Mouse (Mus musculus): ENCODE data around the gene Tmem204. TPM values are rescaled to one million over a fixed set of nuclear protein-coding genes. Genes with fewer than 3 reads are reported as not detected.
"Not testable (repeated sequence)": the region's sequence is repeated elsewhere in the genome, so short reads cannot be mapped to it uniquely, and the experiment has no call there.

Tmem204 gene
- 15.2 and 18.4 TPM in 2 replicates for polyA plus RNA-seq (2015; fragmentation: Nextera tagmentation; extraction: Ambion mirVana)

- Histone ChIP-seq H3K9me3 (no peaks in the 10 kb centered on the region), H3K27ac (peak within 1 kb of the TSS; percentile 98), H3K36me3 (peaks cover 11% of the 10 kb centered on the region), H3K4me3 (no peak within 1 kb of the TSS), H3K4me1 (peaks cover 70% of the 10 kb centered on the region), H3K27me3 (no peaks in the 10 kb centered on the region), H3K4me2 (peak within 1 kb of the TSS; percentile 25), H3K9ac (peak within 1 kb of the TSS; percentile 8; the same call in 1 of the 2 replicates)
- peak; percentile 74 for ATAC-seq (ENCODE audit: insufficient number of reproducible peaks, insufficient read depth, low FRiP score, low TSS enrichment, low read depth)
- 15% methylated on average over 7 of the region's 7 CpGs for WGBS
Measured at GRCm38 (mm10) chr17:25083444-25083931, at the start of gene Tmem204. Gene Tmem204, minus strand, starts transcription at chr17:25083591.

DNA sequence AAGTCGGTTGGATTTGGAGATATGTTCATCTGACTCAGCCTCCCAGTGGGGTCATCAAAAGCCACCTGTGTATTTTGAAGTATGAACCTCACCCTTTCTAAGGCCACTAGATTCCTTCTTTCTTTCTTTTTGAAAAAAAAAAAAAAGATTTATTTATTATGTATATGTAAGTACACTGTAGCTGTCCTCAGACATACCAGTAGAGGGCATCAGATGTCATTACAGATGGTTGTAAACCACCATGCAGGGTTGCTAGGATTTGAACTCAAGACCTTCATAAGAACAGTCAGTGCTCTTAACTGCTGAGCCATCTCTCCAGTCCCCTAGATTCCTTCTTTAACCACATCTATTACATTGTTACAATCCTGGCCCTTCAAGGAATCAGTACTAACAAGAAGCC, 46.7 kb upstream of the Tmem204 start:
- H3K4me2 ChIP-seq = no peak overlapping the region
- H3K9ac ChIP-seq = no peak overlapping the region
- no peak overlapping the region for H3K4me3 ChIP-seq
- no peaks in the 10 kb centered on the region for H3K36me3 ChIP-seq
- peaks cover 9% of the 10 kb centered on the region for H3K4me1 ChIP-seq
- no peaks in the 10 kb centered on the region for H3K9me3 ChIP-seq
- ATAC-seq (ENCODE audit: insufficient number of reproducible peaks, insufficient read depth, low FRiP score, low TSS enrichment, low read depth) = no peak
- no peaks in the 10 kb centered on the region for H3K27me3 ChIP-seq
- H3K27ac ChIP-seq = no peak overlapping the region
- WGBS = 83% methylated on average over 1 of the region's 1 CpGs

DNA sequence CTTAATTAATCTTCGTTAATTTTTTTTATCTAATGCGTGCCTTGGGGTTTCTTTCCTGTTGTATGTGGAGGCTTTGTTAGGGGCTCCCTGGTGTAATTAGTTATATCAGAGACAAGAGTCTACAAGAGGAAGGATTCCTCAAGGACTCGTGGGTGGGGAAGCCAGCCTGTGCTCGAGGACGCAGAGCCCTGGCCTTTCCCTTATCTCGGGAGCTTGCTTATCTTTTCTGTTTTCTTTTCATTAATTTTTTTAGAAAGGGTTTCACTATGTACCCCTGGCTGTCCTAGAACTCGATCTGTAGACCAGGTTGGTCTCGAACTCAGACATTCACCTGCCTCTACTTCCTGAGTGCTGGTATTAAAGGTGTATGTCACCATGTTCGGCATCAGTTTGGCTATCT, 44.3 kb upstream of the Tmem204 start:
- H3K27me3 ChIP-seq = no peaks in the 10 kb centered on the region; the same call in 1 of the 2 replicates
- H3K9ac ChIP-seq = no peak overlapping the region
- 73% methylated on average over 9 of the region's 9 CpGs for WGBS
- H3K4me1 ChIP-seq = no peaks in the 10 kb centered on the region
- no peak overlapping the region for H3K27ac ChIP-seq
- no peaks in the 10 kb centered on the region for H3K9me3 ChIP-seq
- no peak overlapping the region for H3K4me3 ChIP-seq
- no peak for ATAC-seq (ENCODE audit: insufficient number of reproducible peaks, insufficient read depth, low FRiP score, low TSS enrichment, low read depth)
- H3K4me2 ChIP-seq = no peak overlapping the region
- no peaks in the 10 kb centered on the region for H3K36me3 ChIP-seq

DNA sequence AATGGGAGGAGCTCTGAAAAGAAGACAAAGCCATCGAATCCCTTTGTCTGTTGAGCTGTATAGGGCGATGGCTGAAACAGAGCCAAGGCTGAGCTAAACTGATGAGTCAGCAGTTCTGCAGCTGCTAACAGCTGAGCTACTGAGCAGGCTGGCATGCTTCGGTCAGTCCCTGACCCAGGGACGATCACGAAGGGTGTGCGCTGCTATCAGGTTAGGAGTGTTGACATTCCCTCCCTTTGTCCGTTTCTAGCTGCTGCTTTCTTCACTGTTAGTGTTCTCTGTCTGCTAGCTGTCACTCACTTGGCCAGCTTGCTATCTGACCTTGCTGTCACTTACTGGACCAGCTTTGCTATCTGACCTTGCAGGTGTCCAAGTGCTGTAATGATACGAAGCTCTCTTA, 43.7 kb upstream of the Tmem204 start:
- H3K4me2 ChIP-seq = no peak overlapping the region
- ATAC-seq (ENCODE audit: insufficient number of reproducible peaks, insufficient read depth, low FRiP score, low TSS enrichment, low read depth) = no peak
- no peak overlapping the region for H3K4me3 ChIP-seq
- H3K27ac ChIP-seq = no peak overlapping the region
- H3K27me3 ChIP-seq = no peaks in the 10 kb centered on the region; the same call in 1 of the 2 replicates
- H3K4me1 ChIP-seq = no peaks in the 10 kb centered on the region
- no peaks in the 10 kb centered on the region for H3K9me3 ChIP-seq
- no peaks in the 10 kb centered on the region for H3K36me3 ChIP-seq
- WGBS = 67% methylated on average over 8 of the region's 8 CpGs
- no peak overlapping the region for H3K9ac ChIP-seq

GRCm38 (mm10) chr17:25125442-25126060, 42.2 kb upstream of the Tmem204 start:
- not testable (repeated sequence) for H3K9me3 ChIP-seq; H3K27me3 ChIP-seq; H3K9ac ChIP-seq; H3K4me3 ChIP-seq; H3K4me1 ChIP-seq; ATAC-seq (ENCODE audit: insufficient number of reproducible peaks, insufficient read depth, low FRiP score, low TSS enrichment, low read depth); H3K4me2 ChIP-seq; H3K36me3 ChIP-seq; H3K27ac ChIP-seq
- WGBS = 67% methylated on average over 3 of the region's 3 CpGs

DNA sequence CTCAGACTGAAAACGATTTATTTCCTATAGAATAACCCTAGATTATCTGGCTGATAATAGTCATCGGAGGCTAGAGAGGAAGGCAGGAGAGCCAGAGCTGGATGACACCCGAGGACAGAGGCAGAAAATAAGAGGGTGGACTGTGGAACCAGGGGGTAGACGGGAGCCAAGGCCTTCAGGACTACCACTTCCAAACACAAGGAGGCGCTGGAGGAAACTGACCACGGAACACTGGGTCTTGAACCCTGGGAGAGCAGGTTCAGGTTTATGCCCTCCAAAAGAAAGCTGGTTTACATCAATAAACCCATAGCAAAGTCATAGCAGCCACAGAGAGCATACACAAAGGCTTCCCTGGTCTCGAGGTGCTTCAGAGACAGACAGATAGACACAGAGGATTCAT, 40.6 kb upstream of the Tmem204 start:
- no peaks in the 10 kb centered on the region for H3K36me3 ChIP-seq
- ATAC-seq (ENCODE audit: insufficient number of reproducible peaks, insufficient read depth, low FRiP score, low TSS enrichment, low read depth) = no peak
- WGBS = 31% methylated on average over 7 of the region's 7 CpGs

DNA sequence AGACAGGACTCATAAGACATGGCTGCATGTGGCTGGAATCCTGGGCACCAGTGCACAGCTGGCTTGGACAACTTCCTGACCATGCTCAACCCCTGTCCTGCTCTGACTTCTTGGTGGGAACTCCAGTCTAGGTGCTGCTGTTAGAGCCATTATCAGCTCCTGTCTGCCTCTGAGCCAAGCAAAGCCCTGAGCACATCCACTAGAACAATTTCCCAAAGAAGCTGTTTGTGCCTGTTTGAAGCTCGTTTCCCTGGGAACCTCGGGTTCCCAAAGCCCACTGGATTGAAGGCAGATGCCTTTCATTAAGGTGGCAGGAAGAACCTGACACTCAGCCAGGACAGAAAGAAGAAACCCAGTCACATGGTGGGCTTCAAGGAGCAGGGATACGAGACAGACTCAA, 37.0 kb upstream of the Tmem204 start, which contains the start of gene Ptx4:
Gene Ptx4 (plus strand): TSS at position 355 of the 400 bp plus-strand sequence.
- H3K4me3 ChIP-seq = no peak within 1 kb of the TSS
- no peaks in the 10 kb centered on the region for H3K36me3 ChIP-seq
- 16% methylated on average over 3 of the region's 3 CpGs for WGBS
- no peak within 1 kb of the TSS for H3K27ac ChIP-seq
- no peak for ATAC-seq (ENCODE audit: insufficient number of reproducible peaks, insufficient read depth, low FRiP score, low TSS enrichment, low read depth)
- no peak within 1 kb of the TSS for H3K4me2 ChIP-seq
- H3K27me3 ChIP-seq = no peaks in the 10 kb centered on the region; the same call in 1 of the 2 replicates
- H3K9me3 ChIP-seq = no peaks in the 10 kb centered on the region
- H3K9ac ChIP-seq = 0 out of 2 replicates have a peak within 1 kb of the TSS, but pooled peaks have one; percentile 32
- peaks cover 12% of the 10 kb centered on the region for H3K4me1 ChIP-seq

More for the DNA sequence above, 40.6 kb upstream of the Tmem204 start:
- Histone ChIP-seq H3K9me3 (no peaks in the 10 kb centered on the region), H3K27me3 (no peaks in the 10 kb centered on the region; the same call in 1 of the 2 replicates), H3K27ac (no peak overlapping the region), H3K4me2 (no peak overlapping the region), H3K9ac (no peak overlapping the region), H3K4me3 (no peak overlapping the region), H3K4me1 (peaks cover 7% of the 10 kb centered on the region)

DNA sequence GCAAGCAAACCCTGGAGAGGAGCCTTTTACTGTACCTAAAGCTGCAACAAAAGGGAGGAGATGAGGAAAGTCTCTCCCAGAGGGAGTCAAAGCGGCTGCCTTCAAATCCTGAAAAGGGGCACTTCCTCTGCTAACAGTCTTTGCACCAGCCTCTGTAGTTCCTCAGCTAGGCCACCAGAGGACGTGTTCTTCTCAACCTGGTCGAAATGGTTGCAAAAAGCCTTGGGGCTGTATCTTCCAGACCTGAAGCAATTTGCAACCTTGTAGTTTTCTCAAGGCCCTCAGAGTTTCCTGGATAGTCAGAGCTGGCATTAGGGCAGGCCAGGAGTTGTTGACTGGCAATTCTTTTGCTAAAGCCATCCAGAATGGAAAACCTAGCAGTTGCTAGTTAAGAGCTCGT, 33.9 kb upstream of the Tmem204 start:
- Histone ChIP-seq H3K9ac (no peak overlapping the region), H3K27ac (no peak overlapping the region), H3K4me1 (peaks cover 18% of the 10 kb centered on the region), H3K4me2 (no peak overlapping the region), H3K27me3 (no peaks in the 10 kb centered on the region), H3K36me3 (peaks cover 20% of the 10 kb centered on the region), H3K4me3 (no peak overlapping the region), H3K9me3 (no peaks in the 10 kb centered on the region)
- no peak for ATAC-seq (ENCODE audit: insufficient number of reproducible peaks, insufficient read depth, low FRiP score, low TSS enrichment, low read depth)
- WGBS = 30% methylated on average over 4 of the region's 4 CpGs

DNA sequence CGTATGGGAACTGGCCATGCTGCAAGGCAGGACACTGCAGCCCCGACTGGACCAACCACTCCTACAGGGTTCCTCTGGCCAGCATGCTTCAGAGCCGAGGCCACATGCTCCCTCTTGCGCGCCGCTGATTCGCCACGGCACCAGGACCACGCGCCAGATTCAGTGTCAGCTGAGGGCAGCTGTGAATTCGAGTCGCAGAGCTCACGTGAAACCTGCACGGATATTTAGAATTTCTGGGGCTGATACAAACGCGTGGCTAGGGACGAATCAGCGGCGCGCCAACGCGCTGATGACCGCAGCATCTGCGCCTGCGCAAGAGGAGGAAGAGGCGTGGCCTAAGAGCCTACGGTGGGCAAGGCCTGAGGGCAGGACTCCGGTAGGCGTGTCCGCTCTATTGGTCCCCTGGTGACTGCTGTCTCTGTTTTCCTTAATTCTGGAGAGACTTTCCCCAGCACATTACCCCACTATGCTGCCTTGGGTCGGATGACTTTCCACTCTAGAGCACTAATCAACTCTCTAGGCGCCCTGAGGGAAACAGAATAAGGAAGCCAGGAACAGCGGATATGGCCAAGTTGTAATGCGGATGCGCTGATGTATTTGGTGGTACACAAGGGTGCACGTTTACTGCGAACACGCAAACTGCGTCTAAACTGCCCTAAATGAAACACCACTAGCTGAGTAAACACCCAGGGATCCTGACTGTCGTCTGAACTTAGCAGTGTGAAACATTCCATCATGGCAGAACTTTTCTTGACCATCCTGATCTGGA, 32.5 kb upstream of the Tmem204 start, which contains the start of gene Telo2:
Gene Telo2 (minus strand): TSS at position 304 of the 769 bp plus-strand sequence.
- WGBS = 4% methylated on average over 40 of the region's 40 CpGs
- peak; percentile 82 for ATAC-seq (ENCODE audit: insufficient number of reproducible peaks, insufficient read depth, low FRiP score, low TSS enrichment, low read depth)
- H3K9ac ChIP-seq = peak within 1 kb of the TSS; percentile 82
- H3K4me1 ChIP-seq = peaks cover 18% of the 10 kb centered on the region
- H3K9me3 ChIP-seq = no peaks in the 10 kb centered on the region
- peaks cover 33% of the 10 kb centered on the region for H3K36me3 ChIP-seq
- H3K27ac ChIP-seq = peak within 1 kb of the TSS; percentile 92
- peak within 1 kb of the TSS; percentile 93 for H3K4me2 ChIP-seq
- no peaks in the 10 kb centered on the region for H3K27me3 ChIP-seq
- peak within 1 kb of the TSS; percentile 71 for H3K4me3 ChIP-seq

DNA sequence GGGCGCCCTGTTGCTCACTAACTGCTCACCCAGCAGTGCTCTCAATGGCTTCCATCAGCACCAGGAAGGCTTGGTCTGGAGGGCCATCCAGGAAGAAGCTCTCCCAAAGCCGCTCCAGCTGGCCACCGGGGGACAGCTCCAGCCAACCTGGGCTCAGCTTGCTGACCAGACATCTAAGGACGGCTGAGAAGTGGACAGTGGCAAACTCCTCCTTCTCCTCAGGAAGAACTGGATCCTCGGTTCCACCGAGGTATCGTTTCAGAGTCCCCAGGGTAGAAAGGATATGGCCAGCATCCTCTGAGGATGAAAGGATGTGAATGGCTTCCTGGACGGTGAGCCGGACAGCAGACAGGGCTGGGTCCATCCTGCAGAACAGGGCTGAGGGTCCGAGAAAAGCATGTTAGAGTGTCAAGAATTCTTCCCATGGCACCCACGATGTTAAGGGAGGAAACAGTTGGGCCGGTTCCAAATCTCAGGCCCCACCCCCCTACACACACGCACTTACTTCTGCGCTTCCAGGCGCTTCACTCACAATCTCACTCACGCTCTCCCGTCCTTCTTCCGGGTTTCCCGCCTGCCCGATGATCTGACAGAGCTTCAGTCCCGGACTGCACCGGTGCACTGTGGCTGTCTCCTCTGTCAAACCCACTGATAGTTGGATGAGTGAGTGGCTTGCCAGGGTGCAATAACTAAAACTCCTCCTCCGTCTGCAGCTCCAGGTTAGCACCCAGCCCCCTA, 31.7 kb upstream of the Tmem204 start:
- Histone ChIP-seq H3K27me3 (no peaks in the 10 kb centered on the region), H3K9ac (peak overlapping the region; percentile 82), H3K9me3 (no peaks in the 10 kb centered on the region), H3K4me2 (peak overlapping the region; percentile 93), H3K4me1 (peaks cover 11% of the 10 kb centered on the region), H3K36me3 (peaks cover 40% of the 10 kb centered on the region), H3K27ac (peak overlapping the region; percentile 92), H3K4me3 (peak overlapping the region; percentile 71)
- ATAC-seq (ENCODE audit: insufficient number of reproducible peaks, insufficient read depth, low FRiP score, low TSS enrichment, low read depth) = no peak; the same call in none of the 2 replicates
- WGBS = 8% methylated on average over 23 of the region's 23 CpGs

- H3K9ac ChIP-seq = 0 out of 2 replicates have a peak overlapping the region, but pooled peaks have one; percentile 21
Measured at GRCm38 (mm10) chr17:25112423-25112810, 29.0 kb upstream of the Tmem204 start.

More at GRCm38 (mm10) chr17:25112423-25112810, 29.0 kb upstream of the Tmem204 start:
- peaks cover 11% of the 10 kb centered on the region for H3K4me1 ChIP-seq
- H3K27me3 ChIP-seq = no peaks in the 10 kb centered on the region
- H3K36me3 ChIP-seq = peaks cover 65% of the 10 kb centered on the region
- H3K27ac ChIP-seq = no peak overlapping the region
- no peak overlapping the region for H3K4me2 ChIP-seq
- WGBS = 76% methylated on average over 3 of the region's 3 CpGs
- H3K9me3 ChIP-seq = no peaks in the 10 kb centered on the region
- no peak overlapping the region for H3K4me3 ChIP-seq
- no peak for ATAC-seq (ENCODE audit: insufficient number of reproducible peaks, insufficient read depth, low FRiP score, low TSS enrichment, low read depth)

Data from embryonic facial prominence, embryonic 13.5 days (tissue).